8 mouse cellular contexts compared by ENCODE assay signal in genomic region chr17:73174083-73174562, GRCm38 (mm10).
DNase-seq lines count a peak whose midpoint lies in the region; ATAC-seq and TF ChIP-seq lines count a peak whose summit lies in the region.

No protein-coding gene starts in this region.

- no peak overlapping the region for H3K4me2 ChIP-seq in intestine, embryonic 16.5 days (ENCODE audit: low read depth, low read length)
- H3K4me2 ChIP-seq in lung, embryonic 14.5 days = no peak overlapping the region

- no peak overlapping the region for H3K9ac ChIP-seq in intestine, embryonic 16.5 days (ENCODE audit: low read depth, low read length)
- H3K9ac ChIP-seq in lung, embryonic 14.5 days = no peak overlapping the region

- no peaks in the 10 kb centered on the region for H3K79me3 ChIP-seq in C2C12 (ENCODE audit: low read depth)

- H3K4me3 ChIP-seq in C2C12 (ENCODE audit: insufficient read depth, poor library complexity, severe bottlenecking) = no peak overlapping the region
- no peak overlapping the region for H3K4me3 ChIP-seq in intestine, embryonic 16.5 days (ENCODE audit: low read length)
- no peak overlapping the region for H3K4me3 ChIP-seq in lung, embryonic 14.5 days (ENCODE audit: low read depth, low read length)

- H3K79me2 ChIP-seq in C2C12 (ENCODE audit: control insufficient read depth, insufficient read depth) = peaks cover 30% of the 10 kb centered on the region

- peak; percentile 88 for ATAC-seq in intestine, embryonic 16.5 days
- ATAC-seq in lung, embryonic 14.5 days (ENCODE audit: insufficient read depth) = peak; percentile 97

- DNase-seq in 3T3-L1 (ENCODE audit: low read depth, low spot score) = peak; percentile 99
- DNase-seq in adrenal gland, postnatal 4 days (ENCODE audit: low spot score in 2 of 2) = peak; percentile 20 to 31
- DNase-seq in gastrocnemius, adult 18-20 months (ENCODE audit: low spot score) = peak; percentile 58
- DNase-seq in lung, embryonic 14.5 days = peak; percentile 93
- DNase-seq in right cerebral cortex, postnatal 14 days = peak; percentile 58
- DNase-seq in yolk sac, embryonic 10.5 days (ENCODE audit: low spot score) = peak; percentile 14

- no peaks in the 10 kb centered on the region for H3K9me3 ChIP-seq in intestine, embryonic 16.5 days (ENCODE audit: control insufficient read depth, low read length)
- H3K9me3 ChIP-seq in lung, embryonic 14.5 days (ENCODE audit: low read depth, low read length) = no peaks in the 10 kb centered on the region

- no peaks in the 10 kb centered on the region for H3K27me3 ChIP-seq in C2C12 (ENCODE audit: control insufficient read depth, insufficient read depth, insufficient read length)
- no peaks in the 10 kb centered on the region for H3K27me3 ChIP-seq in intestine, embryonic 16.5 days (replicated peaks; ENCODE audit: control insufficient read depth, insufficient read depth, low read length)
- no peaks in the 10 kb centered on the region for H3K27me3 ChIP-seq in lung, embryonic 14.5 days (ENCODE audit: insufficient read depth, low read length)

- H3K4me1 ChIP-seq in intestine, embryonic 16.5 days (ENCODE audit: control insufficient read depth, insufficient read depth, low read length) = 0 out of 2 replicates have a peak, but pooled peaks cover 3% of the 10 kb centered on the region
- peaks cover 9% of the 10 kb centered on the region for H3K4me1 ChIP-seq in lung, embryonic 14.5 days (ENCODE audit: insufficient read depth)

- no peaks in the 10 kb centered on the region for H3K36me3 ChIP-seq in C2C12 (ENCODE audit: control insufficient read depth, insufficient read depth)
- H3K36me3 ChIP-seq in intestine, embryonic 16.5 days (ENCODE audit: control insufficient read depth, insufficient read depth, low read length) = no peaks in the 10 kb centered on the region
- peaks cover 6% of the 10 kb centered on the region; the same call in 1 of the 2 replicates for H3K36me3 ChIP-seq in lung, embryonic 14.5 days (ENCODE audit: insufficient read depth)

- H3ac ChIP-seq in C2C12 (ENCODE audit: control insufficient read depth, insufficient read length, low read depth) = no peak overlapping the region

- H3K27ac ChIP-seq in intestine, embryonic 16.5 days (ENCODE audit: low read length) = no peak overlapping the region
- H3K27ac ChIP-seq in lung, embryonic 14.5 days (ENCODE audit: low read depth) = peak overlapping the region; percentile 80

- WGBS in intestine, embryonic 16.5 days = 52% methylated on average over 5 of the region's 5 CpGs
- 37% methylated on average over 5 of the region's 5 CpGs for WGBS in lung, embryonic 14.5 days

- peak; percentile 50 for TF ChIP-seq CTCF in C2C12 (IDR thresholded peaks at IDR 0.05; ENCODE audit: control insufficient read depth, insufficient read depth, insufficient read length)
- peak; percentile 87 for TF ChIP-seq CTCF in lung, embryonic 14.5 days (IDR thresholded peaks at IDR 0.05; ENCODE audit: low read depth)

TF ChIP-seq in C2C12, 6 proteins besides CTCF, POLR2A, EP300 and RAD21:
- TF ChIP-seq MAX (IDR thresholded peaks at IDR 0.05) (peak; percentile 39), FOSL1 (IDR thresholded peaks at IDR 0.05; ENCODE audit: insufficient read depth, low read length, poor library complexity, severe bottlenecking) (no peak)

Comparison
In these comparisons a context has a peak if more than half of its experiments do, and no peak if none do; other contexts are left out.
1. DNase-seq: peak in every context shown above with its lines; median percentile 99 in 3T3-L1; 93 in lung, embryonic 14.5 days; 58 in gastrocnemius, adult 18-20 months; 58 in right cerebral cortex, postnatal 14 days; 26 in adrenal gland, postnatal 4 days; 14 in yolk sac, embryonic 10.5 days.